Mouse (Mus musculus): ENCODE data around the gene Slc46a1.

DNA sequence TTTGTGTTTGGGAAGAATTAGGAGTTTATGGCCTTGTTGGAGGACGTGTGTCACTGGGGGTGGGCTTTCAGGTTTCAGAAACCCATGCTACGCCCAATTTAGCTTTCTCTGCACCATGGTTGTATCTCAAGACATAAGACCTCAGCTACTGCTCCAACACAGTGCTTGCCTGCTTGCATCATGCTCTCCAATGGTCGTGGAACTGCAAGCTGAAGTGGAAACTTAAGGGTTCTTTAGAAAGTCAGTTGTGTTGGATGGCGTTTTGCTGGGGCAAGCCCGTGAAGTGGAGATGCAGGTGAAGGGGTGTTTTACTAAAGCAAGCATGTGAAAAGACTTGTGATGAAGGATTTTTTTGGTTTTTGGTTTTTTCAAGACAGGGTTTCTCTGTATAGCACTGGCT is 22.4 kb upstream of the Slc46a1 start:
- TF ChIP-seq POLR2A (IDR thresholded peaks at IDR 0.05; ENCODE audit: low read depth, low read length) (no peak), SMC3 (IDR thresholded peaks at IDR 0.05; ENCODE audit: low read depth, low read length) (no peak), PAX5 (IDR thresholded peaks at IDR 0.05; ENCODE audit: low read length) (no peak), CTCF (conservative IDR thresholded peaks at IDR 0.05 in 1 of 2, IDR thresholded peaks at IDR 0.05 in 1 of 2; ENCODE audit: low read depth in 2 of 2, low read length in 2 of 2) (no peak), CHD2 (IDR thresholded peaks at IDR 0.05; ENCODE audit: low read length) (no peak), ZMIZ1 (IDR thresholded peaks at IDR 0.05; ENCODE audit: low read depth, low read length) (no peak), HCFC1 (IDR thresholded peaks at IDR 0.05; ENCODE audit: low read depth, low read length) (no peak), ELF1 (IDR thresholded peaks at IDR 0.05; ENCODE audit: low read depth, low read length) (no peak)

All from CH12.LX (cell line).